Mouse (Mus musculus) ES-E14 (cell line): ENCODE data around the gene Snx5. TPM values are rescaled to one million over a fixed set of nuclear protein-coding genes. Genes with fewer than 3 reads are reported as not detected.

Experiments
- DNase-seq: peaks from one replicate; pipeline ENCODE4 v3.0.0-alpha.2; 2013; ENCODE audit warnings: low read depth, low spot score
- H3K27ac ChIP-seq: 2 replicates; pipeline ENCODE4 v1.5.1; 2012; ENCODE audit warnings: low read depth, mild to moderate bottlenecking, low read length, moderate library complexity, mixed read lengths; ENCODE audit not compliant: poor library complexity, insufficient read depth, severe bottlenecking
- H3K36me3 ChIP-seq: 2 replicates; pipeline ENCODE4 v1.6.1; 2012; ENCODE audit warnings: mild to moderate bottlenecking, low read length, moderate library complexity, mixed read lengths; ENCODE audit not compliant: control insufficient read depth, poor library complexity, insufficient read depth, severe bottlenecking
- H3K4me1 ChIP-seq, 2 experiments: fragments of 150-350 bp in 1 of 2; sonication (generic) in 1 of 2; 2 replicates each; pipeline ENCODE4 v1.6.1; 2012; ENCODE audit warnings: low read length in 2 of 2, mild to moderate bottlenecking in 1 of 2, mixed read lengths in 1 of 2; ENCODE audit not compliant: control insufficient read depth in 2 of 2, insufficient read depth in 2 of 2, poor library complexity in 1 of 2
- H3K4me3 ChIP-seq, 2 experiments: fragments of 150-350 bp in 1 of 2; sonication (generic) in 1 of 2; 2 replicates each; pipeline ENCODE4 v1.5.1; 2012; ENCODE audit warnings: low read length in 2 of 2, low read depth in 1 of 2, mild to moderate bottlenecking in 1 of 2, mixed read lengths in 1 of 2; ENCODE audit not compliant: insufficient read depth in 1 of 2, poor library complexity in 1 of 2, severe bottlenecking in 1 of 2
- H3K9ac ChIP-seq: 2 replicates; pipeline ENCODE4 v1.6.1; 2012; ENCODE audit warnings: low read depth, mild to moderate bottlenecking, low read length, mixed read lengths; ENCODE audit not compliant: poor library complexity, insufficient read depth, severe bottlenecking
- H3K9me3 ChIP-seq: fragments of 150-350 bp; sonication (generic); 2 replicates; pipeline ENCODE4 v1.6.1; 2012; ENCODE audit warnings: low read depth, mild to moderate bottlenecking, low read length; ENCODE audit not compliant: control insufficient read depth, insufficient read depth
- CHD2 ChIP-seq: IDR thresholded peaks from 2 replicates; pipeline ENCODE4 v1.6.1; 2014; ENCODE audit warnings: mild to moderate bottlenecking, low read depth, low read length, inconsistent platforms
- HCFC1 ChIP-seq: IDR thresholded peaks from 2 replicates; pipeline ENCODE4 v1.6.1; 2012; ENCODE audit warnings: low read length, inconsistent platforms, borderline replicate concordance; ENCODE audit not compliant: insufficient read depth
- MAFK ChIP-seq: IDR thresholded peaks from 2 replicates; pipeline ENCODE4 v1.6.1; 2014; ENCODE audit warnings: mild to moderate bottlenecking, low read depth, low read length, inconsistent platforms; ENCODE audit not compliant: insufficient read depth
- ZC3H11A ChIP-seq: IDR thresholded peaks from 2 replicates; pipeline ENCODE4 v1.6.1; 2012; ENCODE audit warnings: low read depth, mild to moderate bottlenecking, inconsistent platforms, low read length, borderline replicate concordance
- ZNF384 ChIP-seq: IDR thresholded peaks from 2 replicates; pipeline ENCODE4 v1.6.1; 2012; ENCODE audit warnings: low read depth, low read length, inconsistent platforms
- in situ Hi-C, 2 experiments: fragments of 600-800 bp; cut with MboI; formaldehyde crosslinking; loops; one replicate each; pipeline ENCODE4 v1.15.1; 2025; ENCODE audit warnings: low sequenced_read_pairs in 2 of 2, inconsistent platforms in 1 of 2; ENCODE audit not compliant: unreplicated experiment in 2 of 2
- total RNA-seq: library from RNA; depleted of rRNA; stranded (reverse); fragments of 300-350 nt; gene quantifications from 2 replicates; pipeline ENCODE4 v1.2.3, GENCODE M21; 2012

The Snx5 gene
- total RNA-seq, 1 experiment: 236 TPM

DNA sequence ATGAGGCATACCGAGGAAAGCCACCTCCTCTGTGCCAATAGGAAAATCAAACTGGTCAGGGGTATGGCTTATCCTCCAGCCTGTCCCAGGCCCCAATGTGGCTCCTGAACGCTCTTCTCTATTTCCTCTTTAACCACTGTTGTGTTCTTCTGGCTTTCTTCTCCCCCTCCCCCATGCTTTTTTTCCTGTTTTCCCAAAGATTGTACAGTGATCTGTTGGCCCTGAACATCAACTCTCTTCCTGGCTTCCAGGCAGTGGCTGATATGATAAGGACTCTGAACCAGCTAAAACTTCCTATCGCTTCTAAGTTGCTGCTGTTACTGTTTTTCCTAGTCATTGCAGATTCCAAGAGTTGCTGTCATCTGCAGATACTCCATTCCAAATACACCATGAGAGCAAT lies 6.2 kb upstream of the Snx5 start:
- Histone ChIP-seq H3K9ac (no peak overlapping the region), H3K4me1 (peaks cover 2 to 3% of the 10 kb centered on the region in 2 experiments; a peak in 2 of 4 replicates), H3K4me3 (no peak overlapping the region), H3K36me3 (peaks cover 26% of the 10 kb centered on the region), H3K27ac (no peak overlapping the region), H3K9me3 (no peaks in the 10 kb centered on the region)
- TF ChIP-seq CHD2 (no peak), ZNF384 (no peak), MAFK (no peak), ZC3H11A (no peak), HCFC1 (no peak)
- no peak for DNase-seq
- in situ Hi-C loops: no loop called here

GRCm38 (mm10) chr2:144274741-144275140 lies 4.0 kb upstream of the Snx5 start:
- DNase-seq: no peak
- H3K36me3 ChIP-seq: peaks cover 22% of the 10 kb centered on the region
- in situ Hi-C loops: no loop called here
- peaks cover 2 to 3% of the 10 kb centered on the region in 2 experiments; a peak in 2 of 4 replicates for H3K4me1 ChIP-seq
- peak overlapping the region; percentile 30; the same call in 1 of the 2 replicates for H3K9ac ChIP-seq
- TF ChIP-seq ZNF384 (no peak), CHD2 (no peak), HCFC1 (no peak), ZC3H11A (no peak), MAFK (no peak)
- H3K4me3 ChIP-seq: peak overlapping the region in 1 of 2 experiments; percentile 13; a peak in 1 of 4 replicates
- H3K9me3 ChIP-seq: no peaks in the 10 kb centered on the region
- peak overlapping the region; percentile 58 for H3K27ac ChIP-seq

DNA sequence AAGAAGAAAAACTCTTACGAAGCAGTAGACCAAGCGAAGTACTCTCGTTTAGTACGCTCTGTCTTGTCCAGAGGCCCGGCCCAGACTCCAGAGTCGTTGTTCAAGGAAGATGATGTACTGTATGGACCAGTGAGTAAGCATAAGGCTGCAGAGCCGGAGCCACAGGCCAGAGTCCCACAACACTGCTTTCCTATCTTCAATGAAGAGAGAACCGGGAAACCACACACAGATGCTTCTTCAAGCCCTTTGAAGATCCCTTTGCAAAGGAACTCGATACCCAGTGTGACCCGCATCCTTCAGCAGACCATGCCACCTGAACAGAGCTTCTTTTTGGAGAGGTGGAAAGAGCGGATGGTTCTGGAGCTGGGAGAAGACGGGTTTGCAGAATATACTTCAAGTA lies 1.4 kb upstream of the Snx5 start:
- peaks cover 13% of the 10 kb centered on the region for H3K36me3 ChIP-seq
- no peak for TF ChIP-seq ZNF384
- no peak for TF ChIP-seq ZC3H11A
- no peak for TF ChIP-seq HCFC1
- no peak for TF ChIP-seq CHD2
- TF ChIP-seq MAFK: no peak
- peaks cover 2 to 3% of the 10 kb centered on the region in 2 experiments; a peak in 2 of 4 replicates for H3K4me1 ChIP-seq
- no peak for DNase-seq
- H3K9me3 ChIP-seq: no peaks in the 10 kb centered on the region
- H3K4me3 ChIP-seq: peak overlapping the region; percentile 46 to 79
- in situ Hi-C loops: no loop called here
- no peak overlapping the region for H3K27ac ChIP-seq
- H3K9ac ChIP-seq: peak overlapping the region; percentile 69

GRCm38 (mm10) chr2:144269679-144270475 lies 829 bp downstream of the Snx5 start:
- in situ Hi-C loops: no loop called here
- Histone ChIP-seq H3K9ac (peak overlapping the region; percentile 98), H3K4me1 (peaks cover 3 to 5% of the 10 kb centered on the region in 2 experiments; a peak in 2 of 4 replicates), H3K4me3 (peak overlapping the region; percentile 89 to 97), H3K27ac (peak overlapping the region; percentile 58), H3K9me3 (no peaks in the 10 kb centered on the region), H3K36me3 (peaks cover 12% of the 10 kb centered on the region)
- TF ChIP-seq ZNF384 (peak; percentile 31; the same call in 1 of the 2 replicates), HCFC1 (no peak)
- no peak for DNase-seq
